Mouse (Mus musculus) stomach, postnatal 0 days (tissue): ENCODE results near the gene Sgsm2.

Source experiments
- CTCF ChIP-seq: IDR thresholded peaks from 2 replicates; pipeline ENCODE4 v1.5.1; 2016; ENCODE audit warnings: antibody characterized with exemption, low read depth, mild to moderate bottlenecking, moderate library complexity
- EP300 ChIP-seq: optimal IDR thresholded peaks from 2 replicates; pipeline ENCODE3; 2016; ENCODE audit warnings: antibody characterized with exemption

GRCm38 (mm10) chr11:74820921-74821320 is 75.9 kb downstream of the Sgsm2 start:
- TF ChIP-seq CTCF: no peak
- no peak for TF ChIP-seq EP300
